Comparison of ENCODE assay signal across 18 mouse cellular contexts in the genomic region with DNA sequence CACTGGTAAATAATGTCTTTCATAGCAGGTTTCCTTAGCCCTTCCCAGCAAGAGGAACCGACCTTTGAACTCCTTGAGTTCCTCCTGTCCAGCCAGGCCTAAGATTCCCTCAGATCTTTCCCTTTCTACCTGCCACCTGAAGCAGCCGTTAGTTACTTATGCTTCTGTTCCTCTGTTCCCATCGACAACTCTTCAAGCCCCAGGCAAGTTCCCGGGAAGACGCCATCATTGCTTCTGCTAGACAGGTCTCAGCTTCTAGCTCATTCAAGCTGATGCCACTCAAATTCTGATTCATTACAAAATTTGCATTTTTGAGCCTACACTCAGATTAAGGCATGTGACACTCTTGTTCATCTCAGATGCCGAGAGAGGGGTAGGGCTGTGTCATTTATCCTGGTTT.
"Had no signal": no experiment of that assay in that cellular context is flagged by ENCODE, and none has a peak within 500 bp of the region (broad histone marks: within the 10 kb centered on the region; RNA-seq: fewer than 3 reads in every experiment).

No protein-coding gene starts in this region.

- H3K4me3 ChIP-seq: midbrain, embryonic 10.5 days; midbrain, embryonic 13.5 days; midbrain, embryonic 15.5 days; myocyte; neural tube, embryonic 13.5 days; neural tube, embryonic 15.5 days had no signal

- H3K36me3 ChIP-seq: midbrain, embryonic 10.5 days; midbrain, embryonic 13.5 days; midbrain, embryonic 15.5 days; neural tube, embryonic 13.5 days; neural tube, embryonic 15.5 days had no signal

- H3K27me3 ChIP-seq: midbrain, embryonic 13.5 days; midbrain, embryonic 15.5 days; neural tube, embryonic 13.5 days; neural tube, embryonic 15.5 days had no signal

- H3K4me1 ChIP-seq: midbrain, embryonic 10.5 days; midbrain, embryonic 13.5 days; neural tube, embryonic 13.5 days had no signal

- H3K4me2 ChIP-seq: lung, embryonic 14.5 days; midbrain, embryonic 13.5 days; midbrain, embryonic 15.5 days; neural tube, embryonic 13.5 days; neural tube, embryonic 15.5 days had no signal

- ATAC-seq: midbrain, embryonic 13.5 days; midbrain, embryonic 15.5 days had no signal

- H3K9me3 ChIP-seq: midbrain, embryonic 10.5 days; midbrain, embryonic 13.5 days; midbrain, embryonic 15.5 days; neural tube, embryonic 13.5 days; neural tube, embryonic 15.5 days had no signal

- H3K27ac ChIP-seq: midbrain, embryonic 10.5 days; midbrain, embryonic 13.5 days; midbrain, embryonic 15.5 days; neural tube, embryonic 13.5 days; neural tube, embryonic 15.5 days had no signal

- H3K9ac ChIP-seq: lung, embryonic 14.5 days; midbrain, embryonic 13.5 days; midbrain, embryonic 15.5 days; neural tube, embryonic 13.5 days; neural tube, embryonic 15.5 days had no signal

- DNase-seq: lung, adult 18-20 months; lung, embryonic 14.5 days; lung, postnatal 10 days; lung, postnatal 4 days; retina, postnatal 1 day; right cerebral cortex, adult 18-20 months; right cerebral cortex, postnatal 25 days; right cerebral cortex, postnatal 4 days; spleen, adult 18-20 months; thymus, adult 18-20 months; thymus, postnatal 14 days; thymus, postnatal 36 days had no signal
